Mouse (Mus musculus) layer of hippocampus, adult 9-11 months (tissue): Measurements from ENCODE around the gene Slc6a4.

Experiments
- DNase-seq: peaks from one replicate; pipeline ENCODE4 v3.0.0; 2022

Gene Slc6a4

DNA sequence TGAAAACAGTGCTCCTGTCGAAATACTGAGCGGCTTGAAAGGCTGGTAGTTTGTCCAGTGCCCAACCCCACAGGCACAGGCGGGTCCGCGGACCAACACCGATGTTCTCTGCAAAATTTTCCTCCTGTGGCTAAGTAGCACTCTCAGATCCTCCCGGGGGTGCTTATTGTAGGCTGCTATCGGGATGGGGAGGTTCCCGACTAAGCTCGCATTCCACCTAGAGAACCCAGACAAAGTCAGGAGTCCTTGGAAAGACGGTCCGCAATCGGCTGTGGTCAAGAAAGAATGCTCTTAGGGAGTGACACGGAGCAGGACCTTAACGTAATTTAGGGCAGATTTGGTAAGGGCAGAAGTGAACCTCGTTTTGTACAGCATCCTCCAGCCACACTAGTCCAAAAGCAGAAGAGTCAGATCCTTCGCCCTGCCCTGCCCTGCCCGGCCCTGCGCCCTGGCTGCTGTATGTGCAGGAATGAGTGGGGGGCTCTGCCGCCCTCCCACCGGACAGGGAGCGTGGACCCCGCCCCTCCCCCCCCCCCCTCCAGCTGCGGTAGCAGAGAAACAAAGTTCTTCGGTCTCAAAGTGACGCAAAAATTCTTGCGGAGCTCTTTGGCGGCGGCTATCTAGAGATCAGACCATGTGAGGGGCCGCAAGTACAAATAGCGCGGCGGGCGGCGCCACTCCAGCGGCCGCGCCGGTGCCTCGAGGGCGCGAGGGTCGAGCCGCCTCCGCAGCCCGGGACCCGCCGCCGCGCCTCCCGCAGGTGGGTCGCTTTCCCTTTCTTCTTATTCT, at the start of gene Slc6a4:
Gene Slc6a4 (plus strand): TSS at position 688 of the 789 bp plus-strand sequence.
- DNase-seq, result no peak

DNA sequence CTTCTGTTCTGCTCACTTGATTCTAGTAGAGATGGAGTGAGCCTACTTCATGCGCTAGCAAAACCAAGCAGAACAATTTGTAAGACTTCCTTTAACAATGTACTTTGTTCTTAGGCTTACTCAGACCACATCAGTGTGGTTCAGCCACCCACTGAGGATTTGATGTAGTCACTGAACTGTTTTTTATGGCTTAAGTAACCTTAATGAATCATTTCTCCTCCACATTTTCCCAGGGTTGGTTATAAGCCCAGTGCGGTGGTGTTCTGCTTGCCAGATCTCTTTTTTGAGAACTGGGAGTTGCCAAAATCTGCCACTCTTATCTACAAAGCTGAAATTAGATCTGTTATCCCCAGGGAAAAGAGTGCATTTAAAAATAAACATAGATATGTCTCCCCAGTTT, 44.9 kb upstream of the Slc6a4 start:
- DNase-seq, result peak; percentile 39

DNA sequence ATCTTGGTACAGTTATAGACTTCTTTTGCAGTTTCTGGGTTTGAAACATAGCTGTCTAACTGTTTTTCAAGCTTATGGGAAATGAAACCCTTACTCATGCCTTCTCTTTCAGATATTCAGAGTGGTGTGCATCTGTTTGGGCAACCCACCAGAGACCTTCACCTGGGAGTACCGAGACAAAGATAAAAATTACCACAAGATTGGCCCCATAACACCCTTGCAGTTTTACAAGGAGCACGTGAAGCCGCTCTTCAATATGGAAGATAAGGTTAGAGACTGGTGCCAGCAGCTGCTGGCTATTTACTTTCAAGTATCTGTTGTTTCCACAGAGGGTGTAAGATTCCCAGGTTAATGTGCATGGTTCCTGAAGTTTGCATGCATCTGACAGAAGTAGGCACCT, 32.7 kb upstream of the Slc6a4 start:
- DNase-seq, result no peak

DNA sequence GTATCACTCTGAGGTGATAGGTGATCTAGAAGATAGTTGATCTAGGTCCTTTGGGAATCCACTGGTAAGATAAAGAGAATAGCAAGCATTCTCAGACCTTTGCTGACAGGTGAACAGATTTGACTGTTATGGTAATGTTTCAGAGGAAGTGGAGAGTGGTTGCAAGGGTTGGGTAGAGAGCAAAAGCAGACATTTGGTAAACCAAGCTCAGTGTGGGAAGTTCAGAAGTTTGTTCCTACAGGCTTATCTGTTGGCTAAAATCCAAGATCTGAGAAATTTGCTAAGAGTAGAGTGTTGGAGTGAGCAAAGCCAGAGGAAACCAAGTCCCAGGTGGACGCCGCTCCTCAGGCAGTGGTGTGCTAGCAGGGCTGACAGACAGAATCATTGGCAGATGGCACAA, 28.1 kb upstream of the Slc6a4 start:
- DNase-seq, result no peak

DNA sequence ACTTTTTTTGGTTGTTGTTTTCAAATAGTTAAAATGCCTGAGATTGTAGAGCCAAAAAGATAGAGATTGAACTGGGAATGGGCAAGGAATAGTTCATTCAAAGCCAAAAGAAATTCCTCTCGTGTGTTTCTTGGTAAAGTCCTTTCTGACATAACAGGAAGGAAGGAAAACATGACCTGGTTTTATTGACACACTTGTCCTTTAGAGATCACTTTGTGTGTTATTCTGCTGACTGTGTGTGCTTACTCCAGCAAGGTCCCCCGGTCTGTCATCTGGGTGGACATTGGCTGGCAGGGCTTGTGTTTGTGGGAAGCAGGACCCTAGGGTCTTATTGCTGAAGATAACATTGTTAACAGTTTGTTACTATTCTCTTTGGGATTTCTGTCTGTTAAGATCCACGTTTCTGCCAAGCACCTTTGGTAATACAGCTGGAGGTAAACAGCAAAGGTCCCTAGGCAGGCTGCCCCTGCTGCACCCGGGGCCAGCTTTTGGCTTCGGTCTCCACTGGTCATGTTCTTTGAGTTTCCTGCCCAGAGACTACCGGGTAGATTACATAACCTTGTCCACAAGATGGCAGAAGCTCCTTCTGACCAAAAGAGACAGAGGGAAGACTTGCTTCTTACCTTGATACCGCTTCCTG, 23.6 kb upstream of the Slc6a4 start:
- no peak for DNase-seq

DNA sequence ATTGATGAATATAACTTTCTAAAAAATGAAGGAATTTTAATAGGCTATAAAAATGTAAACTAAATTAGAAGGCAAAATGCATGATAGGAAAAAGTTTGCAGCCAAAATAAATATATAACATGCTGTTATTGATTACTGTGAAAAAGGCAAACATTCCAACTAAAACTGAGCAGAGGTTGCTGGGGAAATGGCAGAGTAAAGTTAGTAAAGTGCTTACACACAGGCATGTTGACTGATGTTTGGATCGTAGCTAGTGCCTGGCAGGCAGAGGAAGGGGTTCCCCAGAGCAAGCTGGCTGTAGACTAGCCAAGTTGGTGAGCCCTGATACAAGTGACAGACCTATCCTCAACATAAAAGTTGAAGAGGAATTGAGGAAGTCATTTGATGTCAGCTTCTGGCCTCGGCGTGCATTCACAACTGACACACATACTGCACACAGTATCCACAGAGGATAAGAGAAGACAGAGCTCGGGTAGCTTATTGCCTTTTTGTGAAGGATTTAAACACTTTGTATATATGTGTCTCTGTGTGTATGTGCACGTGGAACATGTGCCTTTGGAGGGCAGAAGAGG, 16.7 kb upstream of the Slc6a4 start:
- no peak for DNase-seq

DNA sequence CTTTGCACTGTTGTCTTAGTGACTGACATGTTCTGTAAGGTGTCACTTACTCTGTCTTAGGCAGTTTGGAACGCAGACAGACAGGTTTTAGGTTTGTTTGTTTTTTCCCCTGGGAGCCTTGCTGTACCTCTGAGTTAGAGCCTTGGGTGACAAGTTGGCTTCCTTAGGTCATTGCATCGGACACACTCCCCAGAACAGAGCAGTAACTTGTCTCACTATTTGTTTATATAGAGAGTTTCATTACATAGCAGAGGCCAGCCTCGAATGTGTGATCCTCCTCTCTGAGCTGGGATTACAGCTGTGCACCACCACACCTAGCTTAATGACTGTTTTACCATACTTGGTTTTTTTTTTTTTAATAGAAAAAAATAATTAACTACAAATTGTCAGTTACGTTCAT, 16.0 kb upstream of the Slc6a4 start:
- no peak for DNase-seq

DNA sequence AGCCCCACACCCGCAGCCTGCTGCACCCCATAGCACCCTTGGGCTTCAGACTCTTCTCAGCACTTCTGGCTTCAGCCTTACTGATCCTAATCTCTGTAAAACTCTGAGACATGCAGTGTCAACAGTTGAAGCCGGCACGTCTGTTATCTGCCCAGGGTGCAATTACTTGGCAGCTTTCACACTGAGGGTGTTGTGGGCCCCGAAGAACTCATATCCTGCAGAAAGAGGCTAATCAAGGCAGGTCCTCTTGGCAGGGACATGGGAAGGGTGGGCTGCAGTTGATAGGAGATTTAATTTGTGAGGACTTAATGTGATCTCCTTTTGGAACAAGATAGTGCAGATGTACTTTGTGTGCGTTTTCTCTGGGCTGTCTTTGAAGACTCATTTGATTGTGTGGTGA, 14.8 kb upstream of the Slc6a4 start:
- no peak for DNase-seq

DNA sequence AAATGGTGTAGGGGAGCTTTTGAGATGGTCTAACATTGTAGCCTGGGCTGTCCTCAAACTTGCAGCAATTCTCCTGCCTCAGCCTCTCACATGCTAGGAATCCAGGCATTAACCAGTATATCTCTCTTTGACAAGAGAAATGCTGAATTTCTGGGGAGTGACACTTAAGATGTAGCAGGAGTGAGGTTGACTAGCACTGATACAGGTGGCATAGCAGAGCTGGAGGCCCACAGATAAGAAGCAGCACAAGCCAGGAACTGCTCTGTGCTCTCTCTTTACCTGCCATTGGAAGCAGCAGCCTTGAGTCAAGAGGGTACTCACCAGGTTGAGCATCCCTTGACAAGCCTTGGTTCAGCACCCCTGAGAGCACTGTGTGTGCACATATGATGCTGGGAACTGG, 14.2 kb upstream of the Slc6a4 start:
- no peak for DNase-seq

DNA sequence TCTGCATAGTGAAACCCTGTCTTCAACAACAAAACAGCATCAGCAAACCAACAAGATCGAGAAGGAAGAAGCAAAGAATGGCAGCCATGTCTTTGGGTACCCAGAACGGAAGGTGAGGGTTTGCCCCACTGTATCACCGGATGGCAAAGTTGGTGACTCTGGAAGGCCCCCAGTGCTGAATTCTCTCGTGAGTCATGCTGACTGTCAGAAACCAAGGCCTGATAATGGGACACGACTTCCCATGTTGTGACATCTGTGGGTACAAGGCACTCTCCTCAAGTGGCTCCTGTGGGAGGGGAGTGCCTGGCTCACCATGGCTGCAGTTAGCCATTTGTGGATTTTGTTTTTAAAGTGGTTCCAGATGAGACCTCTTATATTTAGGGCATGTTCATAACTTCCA, 7.6 kb upstream of the Slc6a4 start:
- no peak for DNase-seq

DNA sequence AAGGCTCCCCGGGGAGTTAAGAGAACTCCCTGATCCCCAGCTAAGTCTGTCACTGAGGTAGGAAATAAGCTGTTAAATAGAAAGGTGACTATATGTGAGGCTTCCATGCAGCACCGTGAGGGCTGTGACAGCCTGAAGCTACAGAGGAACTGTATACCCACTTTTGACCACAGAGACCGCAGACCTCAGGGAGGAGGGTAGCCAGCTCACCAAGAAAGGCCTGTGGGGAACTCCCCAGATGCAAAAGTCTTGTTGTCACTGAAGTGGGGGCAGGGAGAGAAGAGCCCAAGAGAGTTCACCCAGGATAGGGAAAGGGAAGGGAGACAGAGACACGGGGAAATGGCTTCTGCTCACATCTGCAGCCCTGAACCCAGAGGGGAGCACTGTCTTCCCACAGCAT, 5.5 kb upstream of the Slc6a4 start:
- peak; percentile 11 for DNase-seq

DNA sequence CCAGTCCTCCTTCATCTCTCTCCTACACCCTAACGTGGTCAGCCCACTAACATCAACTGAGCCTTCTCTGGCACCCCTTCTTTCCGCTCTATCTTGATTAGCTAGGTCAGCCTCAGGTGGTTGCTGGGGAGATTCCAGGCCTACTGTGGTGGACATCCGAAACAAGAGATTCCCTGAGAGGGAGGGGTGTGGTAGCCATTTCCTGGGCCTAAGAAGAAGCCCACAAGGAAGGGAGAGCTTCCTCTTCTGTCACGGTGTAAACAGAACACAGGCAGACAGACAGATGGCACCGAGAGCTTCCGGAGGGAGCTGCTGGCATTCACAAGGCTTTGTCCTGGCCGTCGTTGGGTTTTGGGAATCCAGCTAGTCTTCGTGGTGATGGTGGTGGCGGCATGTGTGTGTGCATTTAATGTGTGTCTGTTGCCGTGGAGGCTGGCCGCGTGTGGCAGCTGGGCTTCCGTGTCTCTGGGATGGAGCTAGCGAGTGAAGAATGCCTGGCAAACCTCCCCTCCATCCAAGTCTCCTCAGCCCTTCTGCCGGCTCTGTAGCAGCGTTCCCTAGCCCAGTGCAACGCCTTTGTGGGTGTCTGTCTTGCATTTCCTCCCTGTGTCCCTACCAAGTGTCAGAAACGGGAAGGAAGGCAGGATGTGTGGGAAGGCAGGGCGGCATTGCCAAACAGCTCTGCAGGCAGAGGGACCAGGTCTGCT, 2.3 kb upstream of the Slc6a4 start:
- peak; percentile 27 for DNase-seq

DNA sequence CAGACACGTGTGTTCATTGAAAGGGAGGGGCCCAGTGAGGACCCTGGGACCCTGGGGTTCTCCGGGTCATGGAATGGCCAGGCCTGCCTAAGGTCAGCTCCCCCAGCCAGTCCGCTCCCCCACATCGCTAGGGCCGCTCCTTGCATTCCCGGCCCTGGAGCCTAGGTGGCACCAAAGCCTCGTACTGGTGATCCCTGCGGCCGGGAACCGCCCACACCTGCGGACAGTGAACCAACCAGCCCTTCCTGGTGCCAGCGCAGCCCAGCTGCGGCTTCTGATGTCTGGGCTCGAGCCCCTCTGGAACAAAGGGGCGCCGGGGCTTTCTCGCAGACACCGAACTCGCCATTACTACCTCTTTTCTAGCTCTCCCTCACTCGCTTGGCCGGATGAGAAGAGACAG, 1.1 kb upstream of the Slc6a4 start:
- peak; percentile 29 for DNase-seq

DNA sequence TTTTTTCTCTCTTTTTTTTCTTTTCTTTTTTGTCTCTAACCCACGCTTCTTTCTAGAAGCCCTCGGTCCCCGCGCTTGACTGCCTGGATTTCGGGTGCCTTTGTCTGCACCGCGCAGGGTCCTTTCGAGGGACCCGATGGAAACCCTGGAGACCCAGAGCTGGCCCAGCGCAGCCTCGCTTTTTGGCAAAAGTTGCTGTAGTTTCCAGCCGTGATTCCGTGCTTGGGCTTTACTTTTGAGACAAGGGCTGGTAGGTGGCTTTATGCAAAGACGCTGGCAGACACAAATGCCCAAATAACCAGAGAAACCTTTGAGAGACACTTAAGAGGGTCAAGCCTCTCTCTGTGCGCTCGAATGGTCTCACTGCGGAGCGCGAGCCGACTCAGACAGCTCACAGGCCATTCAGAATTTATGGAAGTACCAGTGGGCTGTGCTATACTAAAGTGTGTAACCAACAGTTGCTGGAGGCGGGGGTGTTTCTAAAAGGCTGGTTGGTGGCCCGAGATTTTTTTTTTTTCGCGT, 363 bp downstream of the Slc6a4 start:
- no peak for DNase-seq

DNA sequence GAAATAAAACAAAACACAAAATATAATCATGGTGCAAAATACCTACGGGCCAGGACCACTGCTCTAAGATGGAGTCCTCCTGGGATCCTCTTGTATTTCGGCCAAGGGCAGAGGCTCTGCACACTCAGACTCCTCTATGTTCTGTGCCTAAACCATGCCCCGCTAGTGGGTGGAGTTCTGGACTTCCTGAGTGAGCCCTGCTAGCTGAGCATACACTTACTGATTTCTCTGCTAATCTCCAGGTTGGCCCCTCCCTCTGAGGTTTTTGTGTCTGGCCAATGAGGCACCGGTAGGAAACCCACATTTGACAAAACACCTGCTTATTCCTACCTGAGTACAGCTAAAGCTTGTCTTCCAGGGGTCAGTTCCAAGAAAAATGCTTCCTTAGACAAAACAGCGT, 2.3 kb downstream of the Slc6a4 start:
- DNase-seq, result no peak

DNA sequence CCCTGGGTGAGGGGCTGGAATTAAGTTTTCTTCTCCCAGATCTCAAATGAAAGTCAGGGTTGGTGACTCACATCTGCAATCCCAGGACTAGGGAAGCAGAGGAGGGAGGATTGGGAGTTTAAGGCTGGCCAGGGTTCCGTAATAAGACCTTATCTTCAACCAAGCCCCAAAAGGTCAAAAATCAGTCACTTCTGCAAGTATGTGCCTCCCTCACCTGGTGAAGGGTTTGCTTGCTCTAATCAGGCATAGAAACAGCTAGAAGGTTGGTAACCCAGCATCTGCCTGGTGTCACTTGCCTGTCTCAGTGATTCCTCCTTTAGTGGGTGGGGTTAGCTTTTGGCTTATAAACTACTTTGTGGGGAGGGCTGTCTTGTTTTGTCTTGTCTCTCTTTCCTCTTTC, 4.0 kb downstream of the Slc6a4 start:
- DNase-seq, result no peak

DNA sequence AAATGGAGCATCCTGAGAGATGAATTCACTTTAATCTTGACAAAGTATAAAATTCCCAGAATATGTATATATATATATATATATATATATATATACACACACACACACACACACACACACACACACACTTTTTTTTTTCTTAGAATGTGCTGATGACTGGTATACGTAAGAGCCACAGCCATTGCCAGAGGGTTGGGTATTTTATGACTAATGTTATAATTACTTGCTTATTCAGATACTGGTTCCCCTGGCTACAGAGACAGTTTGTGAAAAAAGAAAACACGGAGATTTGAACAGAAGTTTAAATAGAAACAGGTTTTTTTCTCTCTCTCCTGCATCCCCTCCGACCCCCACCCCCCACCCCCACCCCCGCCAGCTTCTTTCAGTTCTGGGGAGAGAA, 7.5 kb downstream of the Slc6a4 start:
- no peak for DNase-seq

DNA sequence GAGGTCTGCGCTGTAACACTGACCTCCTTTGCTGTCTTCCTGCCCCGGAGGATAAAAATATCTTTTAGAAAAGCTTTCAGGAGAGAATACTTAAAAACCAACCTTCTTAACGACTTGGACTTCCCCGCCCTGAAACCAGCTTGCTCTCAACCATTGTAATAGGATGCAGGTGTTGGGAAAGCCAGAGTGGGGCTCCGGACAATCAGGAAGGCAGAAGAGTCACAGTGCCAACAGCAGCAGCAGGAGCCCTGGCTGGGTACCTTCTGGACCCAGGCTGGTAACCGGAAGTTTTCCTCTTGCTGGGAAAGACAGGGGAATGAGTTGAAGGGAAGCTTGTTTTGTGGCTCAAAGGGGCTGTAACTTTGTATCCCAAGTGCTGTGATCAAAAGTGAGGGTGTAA, 8.2 kb downstream of the Slc6a4 start:
- DNase-seq, result no peak

DNA sequence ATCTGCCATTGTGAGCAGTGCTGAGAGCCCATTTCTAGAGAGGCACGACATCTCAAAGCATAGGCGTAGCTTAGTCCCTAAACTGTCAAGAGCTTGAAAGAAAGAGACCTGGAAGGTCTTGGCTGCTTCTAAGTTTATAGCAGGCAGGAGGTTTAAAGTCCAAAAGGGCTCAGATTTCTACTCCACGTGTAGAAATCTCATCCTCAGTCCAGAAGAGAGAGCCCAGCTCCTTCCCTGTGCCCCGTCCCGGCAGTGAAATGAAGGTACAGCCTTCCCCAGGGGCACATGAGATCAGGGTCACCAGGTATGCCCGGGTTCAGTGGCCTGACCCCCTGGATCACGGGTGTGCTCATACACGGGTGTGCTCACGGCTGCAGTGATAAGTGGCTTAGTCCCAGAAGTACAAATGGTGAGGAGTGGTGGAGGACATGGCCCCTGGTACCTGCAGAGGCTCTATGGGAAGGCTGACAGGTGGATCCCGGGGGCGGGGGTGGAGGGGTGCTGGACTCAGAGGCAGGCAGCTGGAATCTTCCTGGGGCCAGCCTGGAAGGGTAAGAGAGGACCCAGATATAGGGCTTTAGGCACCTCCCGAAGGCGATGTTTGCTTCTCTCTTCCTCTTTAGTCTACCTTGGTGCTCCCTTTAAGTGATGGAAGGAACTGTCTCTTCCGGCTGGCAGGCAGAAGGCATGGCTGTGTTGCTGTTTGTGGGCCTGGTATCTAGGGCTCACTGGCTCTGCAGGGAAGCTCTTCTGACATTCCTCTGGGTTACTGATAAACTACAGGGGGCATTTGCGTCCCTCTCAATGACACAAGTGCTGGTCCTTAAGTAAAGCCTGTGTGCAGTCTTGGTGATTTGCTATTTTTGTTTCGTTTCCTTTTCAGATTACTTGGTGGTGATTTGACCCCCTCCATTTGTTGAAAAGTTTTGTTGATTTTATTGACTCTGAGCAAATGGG, 10.9 kb downstream of the Slc6a4 start:
- no peak for DNase-seq

DNA sequence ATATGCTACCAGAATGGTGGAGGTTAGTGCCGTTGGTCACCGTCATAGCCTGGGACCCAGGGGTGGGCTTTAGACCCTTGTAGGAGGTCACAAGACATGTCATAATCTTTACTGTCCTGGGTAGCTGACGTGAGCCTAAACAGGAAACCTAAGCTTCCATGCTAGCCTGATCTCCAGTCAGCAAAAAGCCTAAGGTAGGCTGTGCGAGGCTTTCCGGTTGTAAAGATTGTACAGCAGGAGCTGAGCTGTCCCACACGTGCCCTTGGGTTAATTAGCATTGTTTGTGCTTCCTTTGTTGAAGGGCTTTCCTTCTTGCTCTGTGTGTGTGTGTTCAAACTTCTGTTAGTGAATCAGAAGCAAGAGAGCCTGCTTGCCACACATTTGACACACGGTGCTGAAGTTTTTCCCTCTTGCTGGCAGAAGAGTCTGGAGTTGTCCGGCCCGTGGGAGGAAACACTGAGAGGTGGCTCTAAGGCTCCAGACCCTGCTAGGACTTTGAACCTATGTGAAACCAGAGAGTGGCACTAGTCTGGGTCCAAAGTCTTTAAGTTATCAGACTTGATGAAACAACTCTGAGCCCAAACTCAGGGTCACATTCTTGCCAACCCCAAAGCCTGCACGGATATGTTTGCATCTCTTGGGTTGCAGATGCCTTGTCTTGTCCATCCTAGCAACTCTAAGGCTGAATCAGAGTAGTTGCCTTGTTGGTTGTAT, 12.5 kb downstream of the Slc6a4 start:
- DNase-seq, result no peak

DNA sequence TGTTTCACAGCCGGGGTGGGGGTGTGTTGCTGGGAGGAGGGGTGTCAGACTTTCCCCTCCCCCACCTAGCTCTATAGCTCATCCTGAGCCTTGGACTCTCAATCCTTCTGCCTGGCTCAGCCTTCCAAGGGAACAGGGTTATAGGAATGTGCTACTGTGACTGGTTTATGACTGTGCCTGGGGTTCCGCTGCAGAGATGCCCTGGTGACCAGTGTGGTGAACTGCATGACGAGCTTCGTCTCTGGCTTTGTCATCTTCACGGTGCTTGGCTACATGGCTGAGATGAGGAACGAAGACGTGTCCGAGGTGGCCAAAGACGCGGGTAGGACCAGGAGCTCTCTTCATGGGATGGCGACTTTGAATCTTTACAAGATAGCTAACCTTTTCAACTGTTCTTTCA, 19.6 kb downstream of the Slc6a4 start:
- DNase-seq, result no peak

DNA sequence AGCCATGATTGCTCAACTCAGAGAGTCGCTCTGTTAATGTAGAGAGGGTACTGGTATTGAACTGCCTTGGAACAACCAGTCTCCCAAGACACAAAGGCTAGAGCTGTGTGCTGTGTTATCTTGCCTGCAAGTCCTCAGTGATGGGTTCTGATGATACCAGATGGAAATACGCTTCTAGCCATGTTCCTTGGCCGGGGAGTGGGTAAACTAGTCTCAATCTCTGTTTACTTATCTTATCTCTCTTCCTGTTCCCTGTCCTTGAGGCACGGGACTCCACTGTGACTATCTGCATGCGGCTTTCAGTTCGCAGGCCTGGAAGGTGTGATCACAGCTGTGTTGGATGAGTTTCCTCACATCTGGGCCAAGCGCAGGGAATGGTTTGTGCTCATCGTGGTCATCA, 21.1 kb downstream of the Slc6a4 start:
- no peak for DNase-seq
